8 mouse cellular contexts compared by ENCODE assay signal in genomic region chr8:95697128-95697527, GRCm38 (mm10). TPM values are rescaled to one million over a fixed set of nuclear protein-coding genes. Genes with fewer than 3 reads are reported as not detected.
DNase-seq lines count a peak whose midpoint lies in the region; ATAC-seq and TF ChIP-seq lines count a peak whose summit lies in the region.

No protein-coding gene starts in this region.

- H3K27ac ChIP-seq in cerebellum, adult 2 months (ENCODE audit: insufficient read depth, low read length), result no peak overlapping the region
- no peak overlapping the region for H3K27ac ChIP-seq in hindbrain, embryonic 10.5 days

- peaks cover 5% of the 10 kb centered on the region for H3K4me1 ChIP-seq in G1E (ENCODE audit: insufficient read depth, low read depth, low read length)
- peaks cover 19% of the 10 kb centered on the region for H3K4me1 ChIP-seq in cerebellum, adult 2 months (ENCODE audit: control insufficient read depth, insufficient read depth, low read length)
- H3K4me1 ChIP-seq in hindbrain, embryonic 10.5 days (replicated peaks), result peaks cover 29% of the 10 kb centered on the region

- DNase-seq in G1E (ENCODE audit: low spot score), result peak; percentile 51
- DNase-seq in cerebellum, adult 2 months, result peak; percentile 74 to 88
- DNase-seq in forelimb bud, embryonic 11.5 days (ENCODE audit: low read depth, low spot score), result peak; percentile 91
- DNase-seq in hindbrain, embryonic 10.5 days (ENCODE audit: low spot score), result peak; percentile 91
- peak; percentile 95 to 97 for DNase-seq in layer of hippocampus, postnatal 10 days (ENCODE audit: low spot score in 2 of 2)
- DNase-seq in lung, postnatal 36 days, result peak; percentile 81
- DNase-seq in retina, postnatal 7 days (ENCODE audit: low read depth, low spot score), result peak; percentile 85
- DNase-seq in urinary bladder, adult 2 months (ENCODE audit: low spot score), result peak; percentile 58

- no peak for TF ChIP-seq POLR2A in cerebellum, adult 2 months (IDR thresholded peaks at IDR 0.05; ENCODE audit: borderline replicate concordance, insufficient read depth, low read length)

- peaks cover 71% of the 10 kb centered on the region for H3K27me3 ChIP-seq in G1E (ENCODE audit: insufficient read depth, low read length)
- H3K27me3 ChIP-seq in cerebellum, adult 2 months (ENCODE audit: control insufficient read depth, insufficient read depth, low read length), result no peaks in the 10 kb centered on the region
- H3K27me3 ChIP-seq in hindbrain, embryonic 10.5 days (ENCODE audit: insufficient read depth, poor library complexity, severe bottlenecking), result peaks cover 56% of the 10 kb centered on the region

- TF ChIP-seq CTCF in G1E (IDR thresholded peaks at IDR 0.05; ENCODE audit: low read depth, low read length), result peak; percentile 66; the same call in 1 of the 2 replicates
- peak; percentile 91 for TF ChIP-seq CTCF in cerebellum, adult 2 months (IDR thresholded peaks at IDR 0.05; ENCODE audit: borderline replicate concordance, insufficient read depth, low read depth, low read length)

- no peaks in the 10 kb centered on the region for H3K36me3 ChIP-seq in G1E (replicated peaks)
- H3K36me3 ChIP-seq in hindbrain, embryonic 10.5 days, result no peaks in the 10 kb centered on the region

- 1% methylated on average over 11 of the region's 11 CpGs for WGBS in cerebellum, adult 2 months
- 2% methylated on average over 11 of the region's 11 CpGs for WGBS in hindbrain, embryonic 10.5 days

- no peaks in the 10 kb centered on the region for H3K9me3 ChIP-seq in G1E (replicated peaks)
- no peaks in the 10 kb centered on the region for H3K9me3 ChIP-seq in hindbrain, embryonic 10.5 days

- no peak overlapping the region for H3K4me3 ChIP-seq in G1E (ENCODE audit: low read depth, low read length)
- H3K4me3 ChIP-seq in cerebellum, adult 2 months (replicated peaks; ENCODE audit: insufficient read depth, low read depth, low read length), result peak overlapping the region; percentile 42
- H3K4me3 ChIP-seq in hindbrain, embryonic 10.5 days, result peak overlapping the region; percentile 3; the same call in 1 of the 2 replicates

- 0 out of 2 replicates have a peak, but pooled peaks have one; percentile 15 for ATAC-seq in G1E (ENCODE audit: extremely low read depth, insufficient number of reproducible peaks, low FRiP score, poor library complexity, severe bottlenecking)

RNA-seq across cellular contexts. Expression of gene Setd6, which starts 18.6 kb away (rescaled TPM):
- total RNA-seq in G1E (2014; fragmentation: Nextera tagmentation), result 48.5 and 68.4 TPM in 2 replicates
- 42.2 and 48.3 TPM in 2 replicates for total RNA-seq in G1E (2017)
- 14.9 and 19.0 TPM in 2 replicates for polyA plus RNA-seq in G1E (2012)
- 26.7 and 27.8 TPM in 2 replicates for polyA plus RNA-seq in cerebellum, adult 2 months (2012; rRNA removed)
- polyA plus RNA-seq in hindbrain, embryonic 10.5 days (2016; fragmentation: Nextera tagmentation; extraction: Ambion mirVana), result 20.3 and 23.4 TPM in 2 replicates
- 10 to 100 TPM; 21.7 to 27.4 TPM for total RNA-seq in layer of hippocampus, postnatal 10 days (2021)
- polyA plus RNA-seq in urinary bladder, adult 2 months (2012; rRNA removed), result 30.1 and 31.3 TPM in 2 replicates

RNA-seq across cellular contexts. Expression of gene Ndrg4, which starts 20.3 kb away (rescaled TPM):
- total RNA-seq in G1E (2014; fragmentation: Nextera tagmentation) (not detected in 2 replicates), G1E (2017) (0.23 and 0.60 TPM in 2 replicates)
- not detected in 2 replicates for polyA plus RNA-seq in G1E (2012)
- polyA plus RNA-seq in cerebellum, adult 2 months (2012; rRNA removed), result 1,847 and 1,940 TPM in 2 replicates
- polyA plus RNA-seq in hindbrain, embryonic 10.5 days (2016; fragmentation: Nextera tagmentation; extraction: Ambion mirVana), result 27.5 and 51.8 TPM in 2 replicates
- 1,000 to 10,000 TPM; 1,214 to 1,219 TPM for total RNA-seq in layer of hippocampus, postnatal 10 days (2021)
- polyA plus RNA-seq in urinary bladder, adult 2 months (2012; rRNA removed), result 55.5 and 62.5 TPM in 2 replicates

Comparison
In these comparisons a context has a peak if more than half of its experiments do, and no peak if none do; other contexts are left out.
1. RNA of gene Ndrg4, which starts 20.3 kb away (polyA plus RNA-seq): 1,847 to 1,940 TPM in cerebellum, adult 2 months, 55.5 to 62.5 TPM in urinary bladder, adult 2 months and 27.5 to 51.8 TPM in hindbrain, embryonic 10.5 days; not detected in G1E; every median in the first group is over 10 times any median in the second.
2. Peak in every context shown above with its lines, with median percentiles within 50 percentile points of each other: DNase-seq.